21 mouse cellular contexts compared by ENCODE assay signal in genomic region chr15:3237963-3238362, GRCm38 (mm10). TPM values are rescaled to one million over a fixed set of nuclear protein-coding genes. Genes with fewer than 3 reads are reported as not detected.
DNase-seq lines count a peak whose midpoint lies in the region; ATAC-seq lines count a peak whose summit lies in the region.
"Had no signal": no experiment of that assay in that cellular context is flagged by ENCODE, and none has a peak within 500 bp of the region (broad histone marks: within the 10 kb centered on the region; RNA-seq: fewer than 3 reads in every experiment).

No protein-coding gene starts in this region.

- 59% methylated on average over 1 of the region's 1 CpGs for WGBS in hindbrain, embryonic 16.5 days
- 91% methylated on average over 1 of the region's 1 CpGs for WGBS in hindbrain, embryonic 12.5 days
- WGBS in midbrain, embryonic 11.5 days = 69% methylated on average over 1 of the region's 1 CpGs
- WGBS in midbrain, embryonic 13.5 days = 79% methylated on average over 1 of the region's 1 CpGs
- 78% methylated on average over 1 of the region's 1 CpGs for WGBS in midbrain, embryonic 16.5 days

- no peak overlapping the region for H3K4me3 ChIP-seq in hindbrain, embryonic 16.5 days (ENCODE audit: low read length)
- no peak overlapping the region for H3K4me3 ChIP-seq in hindbrain, embryonic 12.5 days
- H3K4me3 ChIP-seq in midbrain, embryonic 11.5 days (ENCODE audit: low read depth, low read length) = no peak overlapping the region
- no peak overlapping the region for H3K4me3 ChIP-seq in midbrain, embryonic 13.5 days (replicated peaks)
- no peak overlapping the region for H3K4me3 ChIP-seq in midbrain, embryonic 16.5 days (ENCODE audit: low read depth, low read length)
- H3K4me3 ChIP-seq: heart, embryonic 15.5 days; intestine, embryonic 15.5 days; limb, embryonic 15.5 days; neural tube, embryonic 12.5 days had no signal

- intact Hi-C loops in gastrocnemius, postnatal 36 days (cut with DNase I) = no loop called here

- no peak overlapping the region for H3K4me2 ChIP-seq in hindbrain, embryonic 16.5 days (ENCODE audit: low read length)
- no peak overlapping the region for H3K4me2 ChIP-seq in hindbrain, embryonic 12.5 days (replicated peaks)
- no peak overlapping the region for H3K4me2 ChIP-seq in midbrain, embryonic 11.5 days
- H3K4me2 ChIP-seq in midbrain, embryonic 13.5 days (replicated peaks) = no peak overlapping the region
- no peak overlapping the region for H3K4me2 ChIP-seq in midbrain, embryonic 16.5 days (ENCODE audit: low read length)
- H3K4me2 ChIP-seq: heart, embryonic 15.5 days; intestine, embryonic 15.5 days; limb, embryonic 15.5 days; neural tube, embryonic 12.5 days had no signal

- H3K9me3 ChIP-seq in hindbrain, embryonic 16.5 days (ENCODE audit: control insufficient read depth, low read length) = no peaks in the 10 kb centered on the region
- H3K9me3 ChIP-seq in hindbrain, embryonic 12.5 days (replicated peaks) = no peaks in the 10 kb centered on the region
- no peaks in the 10 kb centered on the region for H3K9me3 ChIP-seq in midbrain, embryonic 11.5 days (ENCODE audit: control insufficient read depth, low read length)
- H3K9me3 ChIP-seq in midbrain, embryonic 13.5 days = no peaks in the 10 kb centered on the region
- no peaks in the 10 kb centered on the region for H3K9me3 ChIP-seq in midbrain, embryonic 16.5 days (replicated peaks; ENCODE audit: control insufficient read depth, low read length, poor library complexity, severe bottlenecking)
- H3K9me3 ChIP-seq: heart, embryonic 15.5 days; intestine, embryonic 15.5 days; limb, embryonic 15.5 days; neural tube, embryonic 12.5 days had no signal

- no peak overlapping the region for H3K9ac ChIP-seq in hindbrain, embryonic 16.5 days (ENCODE audit: low read depth, low read length)
- no peak overlapping the region for H3K9ac ChIP-seq in hindbrain, embryonic 12.5 days
- H3K9ac ChIP-seq in midbrain, embryonic 11.5 days (ENCODE audit: low read length) = no peak overlapping the region
- H3K9ac ChIP-seq in midbrain, embryonic 13.5 days (replicated peaks) = no peak overlapping the region
- H3K9ac ChIP-seq in midbrain, embryonic 16.5 days (ENCODE audit: low read depth, low read length) = no peak overlapping the region
- H3K9ac ChIP-seq: heart, embryonic 15.5 days; intestine, embryonic 15.5 days; limb, embryonic 15.5 days; neural tube, embryonic 12.5 days had no signal

- peak; percentile 70 for ATAC-seq in hindbrain, embryonic 16.5 days
- ATAC-seq in hindbrain, embryonic 12.5 days (ENCODE audit: low FRiP score) = no peak
- peak; percentile 35; the same call in 1 of the 2 replicates for ATAC-seq in midbrain, embryonic 11.5 days (ENCODE audit: low FRiP score)
- no peak for ATAC-seq in midbrain, embryonic 13.5 days
- peak; percentile 56; the same call in 1 of the 2 replicates for ATAC-seq in midbrain, embryonic 16.5 days
- ATAC-seq: intestine, embryonic 15.5 days had no signal

- H3K36me3 ChIP-seq in hindbrain, embryonic 16.5 days (ENCODE audit: control insufficient read depth, insufficient read depth, low read length) = no peaks in the 10 kb centered on the region
- no peaks in the 10 kb centered on the region for H3K36me3 ChIP-seq in hindbrain, embryonic 12.5 days
- no peaks in the 10 kb centered on the region for H3K36me3 ChIP-seq in midbrain, embryonic 11.5 days (ENCODE audit: control insufficient read depth, insufficient read depth, low read length)
- no peaks in the 10 kb centered on the region for H3K36me3 ChIP-seq in midbrain, embryonic 13.5 days
- H3K36me3 ChIP-seq in midbrain, embryonic 16.5 days (ENCODE audit: control insufficient read depth, insufficient read depth, low read length) = no peaks in the 10 kb centered on the region
- H3K36me3 ChIP-seq: heart, embryonic 15.5 days; intestine, embryonic 15.5 days; limb, embryonic 15.5 days; neural tube, embryonic 12.5 days had no signal

- DNase-seq in midbrain, embryonic 11.5 days (ENCODE audit: low spot score, missing footprints) = no peak
- peak; percentile 11 to 26 for DNase-seq in layer of hippocampus, adult 8-10 months (ENCODE audit: low spot score in 2 of 2)
- no peak for DNase-seq in gastrocnemius, postnatal 36 days
- no peak for DNase-seq in ovary, postnatal 36 days (ENCODE audit: low spot score)
- DNase-seq: cerebellum, adult 9-11 months; embryo, embryonic 11 days; gastrocnemius, postnatal 10 days; heart, postnatal 4 days; kidney, adult 9 months; kidney, postnatal 36 days; lung, postnatal 10 days; right cerebral cortex, postnatal 14 days; thymus, adult 18-20 months had no signal

- H3K4me1 ChIP-seq in hindbrain, embryonic 16.5 days (ENCODE audit: control insufficient read depth, insufficient read depth, low read depth, low read length) = no peaks in the 10 kb centered on the region
- H3K4me1 ChIP-seq in hindbrain, embryonic 12.5 days = peaks cover 3% of the 10 kb centered on the region; the same call in 1 of the 2 replicates
- H3K4me1 ChIP-seq in midbrain, embryonic 11.5 days (ENCODE audit: control insufficient read depth, insufficient read depth, low read length) = no peaks in the 10 kb centered on the region
- H3K4me1 ChIP-seq in midbrain, embryonic 13.5 days (replicated peaks) = no peaks in the 10 kb centered on the region
- H3K4me1 ChIP-seq in midbrain, embryonic 16.5 days (ENCODE audit: control insufficient read depth, insufficient read depth, low read length) = no peaks in the 10 kb centered on the region; the same call in 1 of the 2 replicates
- H3K4me1 ChIP-seq: heart, embryonic 15.5 days; intestine, embryonic 15.5 days; limb, embryonic 15.5 days; neural tube, embryonic 12.5 days had no signal

- peak overlapping the region; percentile 23; the same call in 1 of the 2 replicates for H3K27ac ChIP-seq in hindbrain, embryonic 16.5 days (ENCODE audit: low read depth, low read length)
- no peak overlapping the region for H3K27ac ChIP-seq in hindbrain, embryonic 12.5 days
- H3K27ac ChIP-seq in midbrain, embryonic 11.5 days (ENCODE audit: low read depth, low read length) = no peak overlapping the region
- no peak overlapping the region for H3K27ac ChIP-seq in midbrain, embryonic 13.5 days
- no peak overlapping the region for H3K27ac ChIP-seq in midbrain, embryonic 16.5 days (ENCODE audit: low read length)
- H3K27ac ChIP-seq: heart, embryonic 15.5 days; intestine, embryonic 15.5 days; limb, embryonic 15.5 days; neural tube, embryonic 12.5 days had no signal

- no peaks in the 10 kb centered on the region for H3K27me3 ChIP-seq in hindbrain, embryonic 16.5 days (replicated peaks; ENCODE audit: control insufficient read depth, insufficient read depth, low read length)
- H3K27me3 ChIP-seq in hindbrain, embryonic 12.5 days = no peaks in the 10 kb centered on the region
- no peaks in the 10 kb centered on the region for H3K27me3 ChIP-seq in midbrain, embryonic 11.5 days (ENCODE audit: control insufficient read depth, insufficient read depth, low read length)
- H3K27me3 ChIP-seq in midbrain, embryonic 13.5 days = no peaks in the 10 kb centered on the region
- no peaks in the 10 kb centered on the region for H3K27me3 ChIP-seq in midbrain, embryonic 16.5 days (ENCODE audit: control insufficient read depth, insufficient read depth, low read depth, low read length)
- H3K27me3 ChIP-seq: heart, embryonic 15.5 days; intestine, embryonic 15.5 days; limb, embryonic 15.5 days; neural tube, embryonic 12.5 days had no signal

RNA-seq across cellular contexts. Expression of gene Selenop, which starts 30.4 kb away (rescaled TPM):
- polyA plus RNA-seq in hindbrain, embryonic 16.5 days (2015; fragmentation: Nextera tagmentation; extraction: Ambion mirVana) = 148 and 166 TPM in 2 replicates
- 77.9 and 85.9 TPM in 2 replicates for polyA plus RNA-seq in hindbrain, embryonic 12.5 days (2016; fragmentation: Nextera tagmentation; extraction: Ambion mirVana)
- polyA plus RNA-seq in midbrain, embryonic 11.5 days (2014; fragmentation: Nextera tagmentation; extraction: Ambion mirVana) = 81.0 and 95.7 TPM in 2 replicates
- polyA plus RNA-seq in midbrain, embryonic 13.5 days (2015; fragmentation: Nextera tagmentation; extraction: Ambion mirVana) = 73.2 and 86.1 TPM in 2 replicates
- 100 to 1,000 TPM; 276 to 311 (median 294) TPM for total RNA-seq in layer of hippocampus, adult 8-10 months (2022)
- 93.7 and 106 TPM in 2 replicates for polyA plus RNA-seq in midbrain, embryonic 16.5 days (2015; fragmentation: Nextera tagmentation; extraction: Ambion mirVana)
- total RNA-seq in gastrocnemius, postnatal 36 days (2021) = 100 to 1,000 TPM; 109 to 124 TPM

Comparison
In these comparisons a context has a peak if more than half of its experiments do, and no peak if none do; other contexts are left out.
1. ATAC-seq: peak in hindbrain, embryonic 16.5 days (single experiment), midbrain, embryonic 11.5 days (single experiment) and midbrain, embryonic 16.5 days (single experiment); none in hindbrain, embryonic 12.5 days (single experiment) and midbrain, embryonic 13.5 days (single experiment).
2. DNase-seq: peak in layer of hippocampus, adult 8-10 months (2 of 2); none in midbrain, embryonic 11.5 days (single experiment), gastrocnemius, postnatal 36 days (0 of 2) and ovary, postnatal 36 days (single experiment).